Comparison of ENCODE assay signal across 9 mouse cellular contexts in the genomic region with DNA sequence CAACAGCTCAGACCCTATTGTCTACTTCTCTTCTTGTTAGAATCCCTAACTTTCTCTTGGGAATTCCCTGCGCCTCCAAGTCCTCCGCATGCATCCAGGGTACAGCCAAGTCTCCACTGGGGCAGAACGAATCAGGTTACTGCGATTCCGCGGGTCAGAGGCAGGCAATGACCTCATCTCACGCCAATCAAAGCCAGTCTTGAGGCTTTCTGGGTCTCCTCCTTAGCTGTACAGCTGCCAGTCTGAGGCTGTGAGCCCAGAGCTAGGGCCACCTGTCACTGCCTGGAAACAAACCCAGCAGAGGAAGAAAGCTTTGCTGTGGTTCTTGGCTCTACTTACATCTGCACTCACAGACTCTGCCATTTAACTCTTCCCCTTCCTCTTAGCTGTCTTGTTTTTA. TPM values are rescaled to one million over a fixed set of nuclear protein-coding genes. Genes with fewer than 3 reads are reported as not detected.
DNase-seq lines count a peak whose midpoint lies in the region; ATAC-seq lines count a peak whose summit lies in the region.
"Had no signal": no experiment of that assay in that cellular context is flagged by ENCODE, and none has a peak within 500 bp of the region (broad histone marks: within the 10 kb centered on the region; RNA-seq: fewer than 3 reads in every experiment).

No protein-coding gene starts in this region.

- peaks cover 56% of the 10 kb centered on the region for H3K36me3 ChIP-seq in heart, embryonic 12.5 days
- H3K36me3 ChIP-seq in embryonic facial prominence, embryonic 11.5 days (replicated peaks; ENCODE audit: control insufficient read depth, insufficient read depth, low read depth, low read length): no peaks in the 10 kb centered on the region
- H3K36me3 ChIP-seq in hindbrain, embryonic 14.5 days (replicated peaks; ENCODE audit: control insufficient read depth, insufficient read depth): no peaks in the 10 kb centered on the region
- H3K36me3 ChIP-seq in midbrain, embryonic 16.5 days (ENCODE audit: control insufficient read depth, insufficient read depth, low read length): peaks cover 5% of the 10 kb centered on the region; the same call in 1 of the 2 replicates

- 44% methylated on average over 7 of the region's 7 CpGs for WGBS in heart, embryonic 12.5 days
- 34% methylated on average over 7 of the region's 7 CpGs for WGBS in embryonic facial prominence, embryonic 11.5 days
- WGBS in hindbrain, embryonic 14.5 days: 11% methylated on average over 7 of the region's 7 CpGs
- 20% methylated on average over 7 of the region's 7 CpGs for WGBS in midbrain, embryonic 16.5 days

- H3K4me1 ChIP-seq in heart, embryonic 12.5 days (replicated peaks): no peaks in the 10 kb centered on the region
- no peaks in the 10 kb centered on the region for H3K4me1 ChIP-seq in embryonic facial prominence, embryonic 11.5 days (ENCODE audit: control insufficient read depth, insufficient read depth, low read length)
- no peaks in the 10 kb centered on the region for H3K4me1 ChIP-seq in hindbrain, embryonic 14.5 days (replicated peaks; ENCODE audit: control insufficient read depth, insufficient read depth, low read length)
- no peaks in the 10 kb centered on the region for H3K4me1 ChIP-seq in midbrain, embryonic 16.5 days (ENCODE audit: control insufficient read depth, insufficient read depth, low read length)

- H3K9me3 ChIP-seq in heart, embryonic 12.5 days (replicated peaks): peaks cover 10% of the 10 kb centered on the region
- peaks cover 4% of the 10 kb centered on the region; the same call in 1 of the 2 replicates for H3K9me3 ChIP-seq in embryonic facial prominence, embryonic 11.5 days (replicated peaks; ENCODE audit: control insufficient read depth, low read length)
- 0 out of 2 replicates have a peak, but pooled peaks cover 9% of the 10 kb centered on the region for H3K9me3 ChIP-seq in hindbrain, embryonic 14.5 days (ENCODE audit: control insufficient read depth, low read length)
- peaks cover 2% of the 10 kb centered on the region; the same call in 1 of the 2 replicates for H3K9me3 ChIP-seq in midbrain, embryonic 16.5 days (replicated peaks; ENCODE audit: control insufficient read depth, low read length, poor library complexity, severe bottlenecking)
- H3K9me3 ChIP-seq: stomach, embryonic 15.5 days had no signal

- no peak overlapping the region for H3K4me2 ChIP-seq in heart, embryonic 12.5 days
- no peak overlapping the region for H3K4me2 ChIP-seq in embryonic facial prominence, embryonic 11.5 days (ENCODE audit: low read depth, low read length)
- H3K4me2 ChIP-seq in hindbrain, embryonic 14.5 days (replicated peaks): no peak overlapping the region
- H3K4me2 ChIP-seq in midbrain, embryonic 16.5 days (ENCODE audit: low read length): no peak overlapping the region
- H3K4me2 ChIP-seq: stomach, embryonic 15.5 days had no signal

- DNase-seq in heart, adult 9 months (ENCODE audit: low spot score in 2 of 2): peak; percentile 75 to 83
- DNase-seq in embryonic facial prominence, embryonic 11.5 days (ENCODE audit: low spot score): peak; percentile 48
- peak; percentile 54 for DNase-seq in hindbrain, embryonic 14.5 days (ENCODE audit: low spot score)
- DNase-seq in urinary bladder, postnatal 14 days (ENCODE audit: low spot score): no peak
- DNase-seq in spleen, adult 12 weeks (ENCODE audit: low spot score): no peak

- ATAC-seq in heart, embryonic 12.5 days (ENCODE audit: insufficient number of reproducible peaks, low FRiP score): no peak
- ATAC-seq in embryonic facial prominence, embryonic 11.5 days (replicated peaks; ENCODE audit: insufficient number of reproducible peaks, low FRiP score, low TSS enrichment, low read depth): peak; percentile 49; the same call in 1 of the 2 replicates
- peak; percentile 64 for ATAC-seq in hindbrain, embryonic 14.5 days (ENCODE audit: low FRiP score)
- peak; percentile 68 for ATAC-seq in midbrain, embryonic 16.5 days
- ATAC-seq in CD4-positive, CD25-positive, alpha-beta regulatory T cell, adult 4 months: no peak

- no peak overlapping the region for H3K4me3 ChIP-seq in heart, embryonic 12.5 days
- H3K4me3 ChIP-seq in embryonic facial prominence, embryonic 11.5 days (ENCODE audit: low read depth, low read length): no peak overlapping the region
- H3K4me3 ChIP-seq in hindbrain, embryonic 14.5 days (replicated peaks; ENCODE audit: low read length): no peak overlapping the region
- no peak overlapping the region for H3K4me3 ChIP-seq in midbrain, embryonic 16.5 days (ENCODE audit: low read depth, low read length)
- H3K4me3 ChIP-seq: stomach, embryonic 15.5 days had no signal

- no peak overlapping the region for H3K27ac ChIP-seq in heart, embryonic 12.5 days (ENCODE audit: poor library complexity, severe bottlenecking)
- no peak overlapping the region for H3K27ac ChIP-seq in embryonic facial prominence, embryonic 11.5 days (replicated peaks; ENCODE audit: low read depth, low read length)
- no peak overlapping the region for H3K27ac ChIP-seq in hindbrain, embryonic 14.5 days
- no peak overlapping the region for H3K27ac ChIP-seq in midbrain, embryonic 16.5 days (ENCODE audit: low read length)
- H3K27ac ChIP-seq: stomach, embryonic 15.5 days had no signal

- no peak overlapping the region for H3K9ac ChIP-seq in heart, embryonic 12.5 days
- no peak overlapping the region for H3K9ac ChIP-seq in embryonic facial prominence, embryonic 11.5 days (replicated peaks; ENCODE audit: low read length)
- H3K9ac ChIP-seq in hindbrain, embryonic 14.5 days: no peak overlapping the region
- no peak overlapping the region for H3K9ac ChIP-seq in midbrain, embryonic 16.5 days (ENCODE audit: low read depth, low read length)
- H3K9ac ChIP-seq: stomach, embryonic 15.5 days had no signal

- H3K27me3 ChIP-seq in heart, embryonic 12.5 days (replicated peaks): peaks cover 7% of the 10 kb centered on the region; the same call in 1 of the 2 replicates
- H3K27me3 ChIP-seq in embryonic facial prominence, embryonic 11.5 days (ENCODE audit: control insufficient read depth, insufficient read depth, low read length): peaks cover 4% of the 10 kb centered on the region
- H3K27me3 ChIP-seq in hindbrain, embryonic 14.5 days (ENCODE audit: control insufficient read depth, insufficient read depth, low read length): 0 out of 2 replicates have a peak, but pooled peaks cover 8% of the 10 kb centered on the region
- H3K27me3 ChIP-seq in midbrain, embryonic 16.5 days (ENCODE audit: control insufficient read depth, insufficient read depth, low read depth, low read length): no peaks in the 10 kb centered on the region
- H3K27me3 ChIP-seq: stomach, embryonic 15.5 days had no signal

RNA-seq across cellular contexts. Expression of gene Ltbp4, which starts 21.5 kb away (rescaled TPM):
- polyA plus RNA-seq in heart, embryonic 12.5 days (2016; fragmentation: Nextera tagmentation; extraction: Ambion mirVana): 53.9 and 57.1 TPM in 2 replicates
- 6.3 and 6.6 TPM in 2 replicates for polyA plus RNA-seq in embryonic facial prominence, embryonic 11.5 days (2014; fragmentation: Nextera tagmentation; extraction: Ambion mirVana)
- 10.4 TPM in 2 replicates for polyA plus RNA-seq in hindbrain, embryonic 14.5 days (2014; fragmentation: Nextera tagmentation; extraction: Ambion mirVana)
- polyA plus RNA-seq in midbrain, embryonic 16.5 days (2015; fragmentation: Nextera tagmentation; extraction: Ambion mirVana): 14.1 and 14.3 TPM in 2 replicates
- polyA plus RNA-seq in CD4-positive, CD25-positive, alpha-beta regulatory T cell, adult 4 months (2017; shearing (Covaris generic)): 1 to 10 TPM in 1 of 2 experiments, under 1 TPM in 1; 0.77 to 2.0 TPM

RNA-seq across cellular contexts. Expression of gene Shkbp1, which starts 39.9 kb away (rescaled TPM):
- 35.4 and 39.4 TPM in 2 replicates for polyA plus RNA-seq in heart, embryonic 12.5 days (2016; fragmentation: Nextera tagmentation; extraction: Ambion mirVana)
- 50.2 and 57.5 TPM in 2 replicates for polyA plus RNA-seq in embryonic facial prominence, embryonic 11.5 days (2014; fragmentation: Nextera tagmentation; extraction: Ambion mirVana)
- polyA plus RNA-seq in hindbrain, embryonic 14.5 days (2014; fragmentation: Nextera tagmentation; extraction: Ambion mirVana): 30.6 and 34.6 TPM in 2 replicates
- polyA plus RNA-seq in midbrain, embryonic 16.5 days (2015; fragmentation: Nextera tagmentation; extraction: Ambion mirVana): 47.4 and 55.1 TPM in 2 replicates
- 10 to 100 TPM; 49.2 to 76.0 TPM for polyA plus RNA-seq in CD4-positive, CD25-positive, alpha-beta regulatory T cell, adult 4 months (2017; shearing (Covaris generic))

RNA-seq across cellular contexts. Expression of gene Gm20479, which starts 41.3 kb away (rescaled TPM):
- 1.2 and 1.5 TPM in 2 replicates for polyA plus RNA-seq in heart, embryonic 12.5 days (2016; fragmentation: Nextera tagmentation; extraction: Ambion mirVana)
- polyA plus RNA-seq in embryonic facial prominence, embryonic 11.5 days (2014; fragmentation: Nextera tagmentation; extraction: Ambion mirVana): 0.45 TPM in 1 of 2 replicates, not detected in the other
- not detected in 2 replicates for polyA plus RNA-seq in hindbrain, embryonic 14.5 days (2014; fragmentation: Nextera tagmentation; extraction: Ambion mirVana)
- not detected in 2 replicates for polyA plus RNA-seq in midbrain, embryonic 16.5 days (2015; fragmentation: Nextera tagmentation; extraction: Ambion mirVana)
- polyA plus RNA-seq in CD4-positive, CD25-positive, alpha-beta regulatory T cell, adult 4 months (2017; shearing (Covaris generic)): not detected

RNA-seq across cellular contexts. Expression of gene Numbl, which starts 57.7 kb away (rescaled TPM):
- 11.1 and 11.6 TPM in 2 replicates for polyA plus RNA-seq in heart, embryonic 12.5 days (2016; fragmentation: Nextera tagmentation; extraction: Ambion mirVana)
- 9.5 and 11.2 TPM in 2 replicates for polyA plus RNA-seq in embryonic facial prominence, embryonic 11.5 days (2014; fragmentation: Nextera tagmentation; extraction: Ambion mirVana)
- polyA plus RNA-seq in hindbrain, embryonic 14.5 days (2014; fragmentation: Nextera tagmentation; extraction: Ambion mirVana): 36.2 and 39.2 TPM in 2 replicates
- polyA plus RNA-seq in midbrain, embryonic 16.5 days (2015; fragmentation: Nextera tagmentation; extraction: Ambion mirVana): 51.2 and 53.6 TPM in 2 replicates
- polyA plus RNA-seq in CD4-positive, CD25-positive, alpha-beta regulatory T cell, adult 4 months (2017; shearing (Covaris generic)): under 1 TPM; 0.11 to 0.25 TPM

Comparison
In these comparisons a context has a peak if more than half of its experiments do, and no peak if none do; other contexts are left out.
1. DNase-seq: peak in heart, adult 9 months (2 of 2), embryonic facial prominence, embryonic 11.5 days (single experiment) and hindbrain, embryonic 14.5 days (single experiment); none in urinary bladder, postnatal 14 days (single experiment) and spleen, adult 12 weeks (single experiment).
2. ATAC-seq: peak in embryonic facial prominence, embryonic 11.5 days (single experiment), hindbrain, embryonic 14.5 days (single experiment) and midbrain, embryonic 16.5 days (single experiment); none in heart, embryonic 12.5 days (single experiment) and CD4-positive, CD25-positive, alpha-beta regulatory T cell, adult 4 months (single experiment).